Mouse (Mus musculus): ENCODE measurements around the gene Sptbn1.

GRCm38 (mm10) chr11:30057299-30057698 lies 210.7 kb downstream of the Sptbn1 start:
- TF ChIP-seq CTCF (IDR thresholded peaks at IDR 0.05; ENCODE audit: control insufficient read depth, insufficient read depth, low read length) (peak; percentile 19; the same call in 1 of the 2 replicates), POLR2A (IDR thresholded peaks at IDR 0.05; ENCODE audit: borderline replicate concordance, control insufficient read depth, low read depth, low read length) (no peak)

All from bone marrow, adult 2 months (tissue).